Mouse (Mus musculus) C2C12 (cell line): Measurements from ENCODE around the gene Olfr1186. TPM values are rescaled to one million over a fixed set of nuclear protein-coding genes. Genes with fewer than 3 reads are reported as not detected.
"Not testable (repeated sequence)": the region's sequence is repeated elsewhere in the genome, so short reads cannot be mapped to it uniquely, and the experiment has no call there.

Source experiments
- H3K27me3 ChIP-seq: one replicate; pipeline ENCODE4 v1.6.1; 2011; ENCODE audit not compliant: control insufficient read depth, insufficient read depth, insufficient read length
- H3K36me3 ChIP-seq: one replicate; pipeline ENCODE4 v1.6.1; 2011; ENCODE audit not compliant: control insufficient read depth, insufficient read depth
- H3K4me3 ChIP-seq: one replicate; pipeline ENCODE4 v1.5.1; 2011; ENCODE audit warnings: mild to moderate bottlenecking, control low read depth; ENCODE audit not compliant: poor library complexity, insufficient read depth, severe bottlenecking
- H3K79me2 ChIP-seq: one replicate; pipeline ENCODE4 v1.6.1; 2011; ENCODE audit not compliant: control insufficient read depth, insufficient read depth
- H3K79me3 ChIP-seq: one replicate; pipeline ENCODE4 v1.6.1; 2011; ENCODE audit warnings: low read depth, control low read depth
- H3ac ChIP-seq: one replicate; pipeline ENCODE3; 2011; ENCODE audit warnings: low read depth; ENCODE audit not compliant: control insufficient read depth, insufficient read length
- CEBPB ChIP-seq: IDR thresholded peaks from one replicate; pipeline ENCODE4 v1.6.1; 2011; ENCODE audit warnings: low read depth, mild to moderate bottlenecking, control low read depth, moderate library complexity
- CTCF ChIP-seq: IDR thresholded peaks from one replicate; pipeline ENCODE4 v1.5.1; 2011; ENCODE audit not compliant: control insufficient read depth, insufficient read depth, insufficient read length
- FOSL1 ChIP-seq: IDR thresholded peaks from one replicate; pipeline ENCODE4 v1.8.0; 2011; ENCODE audit warnings: mild to moderate bottlenecking, low read length; ENCODE audit not compliant: poor library complexity, insufficient read depth, severe bottlenecking
- MAX ChIP-seq: IDR thresholded peaks from one replicate; pipeline ENCODE4 v1.6.1; 2011; ENCODE audit warnings: mild to moderate bottlenecking, control low read depth
- MYOD1 ChIP-seq: IDR thresholded peaks from one replicate; pipeline ENCODE4 v1.6.1; 2011; ENCODE audit warnings: low read depth; ENCODE audit not compliant: control insufficient read depth, insufficient read length
- MYOG ChIP-seq: IDR thresholded peaks from one replicate; pipeline ENCODE4 v1.6.1; 2011; ENCODE audit not compliant: control insufficient read depth, insufficient read length; ENCODE audit errors: extremely low read depth
- USF1 ChIP-seq: IDR thresholded peaks from one replicate; pipeline ENCODE4 v1.6.1; 2011; ENCODE audit warnings: low read depth, mild to moderate bottlenecking, control low read depth, moderate library complexity
- long read RNA-seq, 2 experiments: library from polyadenylated mRNA; unstranded; transcript quantifications; one replicate each; pipeline ENCODE4 v2.0.0; 2019 to 2020
- polyA plus RNA-seq: library from polyadenylated mRNA; unstranded; fragments of >200 nt; fragmentation: generic; extraction: Trizol; gene quantifications from one replicate; pipeline ENCODE4 v1.2.1, GENCODE M21; 2012; ENCODE audit warnings: missing spikeins

Gene Olfr1186
- not detected for polyA plus RNA-seq
- long read RNA-seq, experiment 1, result 0 reads
- long read RNA-seq, experiment 2, result 0 reads

GRCm38 (mm10) chr2:88518251-88518650 is at the start of gene Olfr1186:
TSS of gene Olfr1186 (plus strand) at chr2:88518551.
- Histone ChIP-seq H3K27me3 (no peaks in the 10 kb centered on the region), H3ac (no peak within 1 kb of the TSS), H3K36me3 (no peaks in the 10 kb centered on the region), H3K79me3 (no peaks in the 10 kb centered on the region), H3K79me2 (no peaks in the 10 kb centered on the region), H3K4me3 (no peak within 1 kb of the TSS)
- TF ChIP-seq MYOG, result no peak

GRCm38 (mm10) chr2:88483298-88483697 is 35.1 kb upstream of the Olfr1186 start, which contains the start of gene Olfr1184:
TSS of gene Olfr1184 (plus strand) at chr2:88483598.
- Histone ChIP-seq H3K27me3 (no peaks in the 10 kb centered on the region), H3K79me3 (no peaks in the 10 kb centered on the region), H3K4me3 (no peak within 1 kb of the TSS), H3K79me2 (no peaks in the 10 kb centered on the region), H3K36me3 (no peaks in the 10 kb centered on the region), H3ac (no peak within 1 kb of the TSS)
- TF ChIP-seq MYOG, result no peak
- no peak for TF ChIP-seq CTCF
- no peak for TF ChIP-seq CEBPB
- no peak for TF ChIP-seq MYOD1
- no peak for TF ChIP-seq MAX
- no peak for TF ChIP-seq FOSL1
- TF ChIP-seq USF1, result no peak

GRCm38 (mm10) chr2:88493020-88493419 is 25.3 kb upstream of the Olfr1186 start, which contains the start of gene Olfr1185-ps1:
TSS of gene Olfr1185-ps1 (plus strand) at chr2:88493320.
- H3K79me2 ChIP-seq, result no peaks in the 10 kb centered on the region
- no peaks in the 10 kb centered on the region for H3K36me3 ChIP-seq
- no peaks in the 10 kb centered on the region for H3K27me3 ChIP-seq
- H3K79me3 ChIP-seq, result no peaks in the 10 kb centered on the region
- H3ac ChIP-seq, result no peak within 1 kb of the TSS
- TF ChIP-seq CTCF, result no peak
- no peak for TF ChIP-seq USF1
- TF ChIP-seq FOSL1, result no peak
- no peak for TF ChIP-seq MAX
- no peak for TF ChIP-seq CEBPB
- no peak for TF ChIP-seq MYOD1
- no peak for TF ChIP-seq MYOG
- no peak within 1 kb of the TSS for H3K4me3 ChIP-seq

- TF ChIP-seq MYOD1, result no peak
- no peak for TF ChIP-seq USF1
- no peak for TF ChIP-seq MYOG
- TF ChIP-seq FOSL1, result no peak
- TF ChIP-seq MAX, result no peak
- Histone ChIP-seq H3K36me3 (no peaks in the 10 kb centered on the region), H3K27me3 (no peaks in the 10 kb centered on the region), H3K79me3 (no peaks in the 10 kb centered on the region), H3ac (no peak overlapping the region), H3K4me3 (no peak overlapping the region), H3K79me2 (no peaks in the 10 kb centered on the region)
Observed at GRCm38 (mm10) chr2:88525720-88526119, 7.4 kb downstream of the Olfr1186 start.

GRCm38 (mm10) chr2:88556635-88557034 is 38.3 kb downstream of the Olfr1186 start, which contains the start of gene Olfr1188:
TSS of gene Olfr1188 (plus strand) at chr2:88556935.
- H3K36me3 ChIP-seq, result no peaks in the 10 kb centered on the region
- no peak within 1 kb of the TSS for H3ac ChIP-seq
- no peaks in the 10 kb centered on the region for H3K79me2 ChIP-seq
- H3K4me3 ChIP-seq, result no peak within 1 kb of the TSS
- TF ChIP-seq MYOD1 (no peak), USF1 (no peak), MAX (no peak), MYOG (no peak), FOSL1 (no peak), CEBPB (no peak), CTCF (no peak)
- H3K27me3 ChIP-seq, result no peaks in the 10 kb centered on the region
- H3K79me3 ChIP-seq, result no peaks in the 10 kb centered on the region

GRCm38 (mm10) chr2:88572696-88573095 is 54.3 kb downstream of the Olfr1186 start:
- not testable (repeated sequence) for H3ac ChIP-seq, H3K79me2 ChIP-seq, H3K4me3 ChIP-seq

More at GRCm38 (mm10) chr2:88572696-88573095, 54.3 kb downstream of the Olfr1186 start:
- H3K27me3 ChIP-seq, H3K79me3 ChIP-seq, H3K36me3 ChIP-seq: not testable (repeated sequence)

Other genes with a start within 250 kb of the Olfr1186 start
- gene Olfr1173, start 238.7 kb upstream of the Olfr1186 start, polyA plus RNA-seq, result not detected
- gene Olfr1174-ps, start 203.4 kb upstream of the Olfr1186 start, polyA plus RNA-seq, result not detected
- not detected for gene Olfr1175-ps, start 191.3 kb upstream of the Olfr1186 start, polyA plus RNA-seq
- not detected for gene Olfr1176, start 181.8 kb upstream of the Olfr1186 start, polyA plus RNA-seq
- gene Olfr1177-ps, start 172.1 kb upstream of the Olfr1186 start, polyA plus RNA-seq, result not detected
- gene Olfr1178, start 131.5 kb upstream of the Olfr1186 start, polyA plus RNA-seq, result not detected
- gene Olfr1179, start 112.1 kb upstream of the Olfr1186 start, polyA plus RNA-seq, result not detected
- gene Olfr1180, start 99.4 kb upstream of the Olfr1186 start, polyA plus RNA-seq, result not detected
- not detected for gene Olfr1181, start 92.4 kb upstream of the Olfr1186 start, polyA plus RNA-seq
- gene Gm13757, start 69.4 kb upstream of the Olfr1186 start, polyA plus RNA-seq, result not detected
- gene Olfr1183, start 63.7 kb upstream of the Olfr1186 start, polyA plus RNA-seq, result not detected
- not detected for gene Olfr1184, start 35.0 kb upstream of the Olfr1186 start, polyA plus RNA-seq
- gene Olfr1185-ps1, start 25.2 kb upstream of the Olfr1186 start, polyA plus RNA-seq, result not detected
- not detected for gene Olfr1188, start 38.4 kb downstream of the Olfr1186 start, polyA plus RNA-seq
- not detected for gene Olfr1189, start 67.9 kb downstream of the Olfr1186 start, polyA plus RNA-seq
- not detected for gene Olfr1191-ps1, start 122.0 kb downstream of the Olfr1186 start, polyA plus RNA-seq
- not detected for gene Olfr1192-ps1, start 130.0 kb downstream of the Olfr1186 start, polyA plus RNA-seq
- gene Olfr1193, start 157.1 kb downstream of the Olfr1186 start, polyA plus RNA-seq, result not detected
- gene Olfr1195, start 170.6 kb downstream of the Olfr1186 start, polyA plus RNA-seq, result not detected
- not detected for gene Olfr1196, start 186.0 kb downstream of the Olfr1186 start, polyA plus RNA-seq
- gene Olfr1197, start 213.8 kb downstream of the Olfr1186 start, polyA plus RNA-seq, result not detected
- gene Olfr1198, start 232.8 kb downstream of the Olfr1186 start, polyA plus RNA-seq, result not detected
- not detected for gene Olfr1199, start 241.9 kb downstream of the Olfr1186 start, polyA plus RNA-seq